Mouse (Mus musculus) C2C12 (cell line): ENCODE measurements around the gene Endog.

Experiments used
- CEBPB ChIP-seq: IDR thresholded peaks from one replicate; pipeline ENCODE4 v1.6.1; 2011; ENCODE audit warnings: low read depth, mild to moderate bottlenecking, control low read depth, moderate library complexity
- CTCF ChIP-seq: IDR thresholded peaks from one replicate; pipeline ENCODE4 v1.5.1; 2011; ENCODE audit not compliant: control insufficient read depth, insufficient read depth, insufficient read length
- MAX ChIP-seq: IDR thresholded peaks from one replicate; pipeline ENCODE4 v1.6.1; 2011; ENCODE audit warnings: mild to moderate bottlenecking, control low read depth
- MYOD1 ChIP-seq: IDR thresholded peaks from one replicate; pipeline ENCODE4 v1.6.1; 2011; ENCODE audit warnings: low read depth; ENCODE audit not compliant: control insufficient read depth, insufficient read length
- USF1 ChIP-seq: IDR thresholded peaks from one replicate; pipeline ENCODE4 v1.6.1; 2011; ENCODE audit warnings: low read depth, mild to moderate bottlenecking, control low read depth, moderate library complexity

- TF ChIP-seq CTCF (no peak), MYOD1 (no peak), USF1 (no peak), CEBPB (no peak), MAX (no peak)
Observed at GRCm38 (mm10) chr2:30205629-30206357, 34.5 kb downstream of the Endog start, which contains the start of gene Kyat1.
